Mouse (Mus musculus) kidney, adult 18-20 months (tissue): Measurements from ENCODE around the gene Gm3182.
"Not testable (repeated sequence)": the region's sequence is repeated elsewhere in the genome, so short reads cannot be mapped to it uniquely, and the experiment has no call there.

ENCODE experiments used
- DNase-seq: peaks from one replicate; pipeline ENCODE4 v3.0.0; 2021

Gene Gm3182

DNA sequence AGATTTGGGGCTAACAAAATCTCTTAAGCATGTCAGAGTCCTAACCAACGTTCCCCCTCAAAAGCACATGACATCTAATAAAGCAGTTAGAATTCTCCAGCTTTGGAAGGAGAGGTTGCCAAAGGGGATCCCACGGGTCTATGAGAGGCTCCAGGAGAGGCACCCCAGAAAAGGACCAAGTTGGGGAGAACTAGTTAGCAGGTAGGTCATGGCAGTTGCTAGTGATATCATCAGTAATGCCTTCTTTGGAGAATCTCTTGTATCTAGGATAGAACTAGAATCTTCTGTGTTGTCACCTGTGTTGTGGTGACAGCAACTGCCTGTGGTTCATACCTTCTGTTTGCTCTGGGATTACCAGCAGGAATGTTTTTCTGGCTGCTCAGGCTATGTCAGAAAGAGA is at the start of gene Gm3182:
Gene Gm3182 (plus strand): TSS at position 301 of the 400 bp plus-strand sequence.
- not testable (repeated sequence) for DNase-seq

DNA sequence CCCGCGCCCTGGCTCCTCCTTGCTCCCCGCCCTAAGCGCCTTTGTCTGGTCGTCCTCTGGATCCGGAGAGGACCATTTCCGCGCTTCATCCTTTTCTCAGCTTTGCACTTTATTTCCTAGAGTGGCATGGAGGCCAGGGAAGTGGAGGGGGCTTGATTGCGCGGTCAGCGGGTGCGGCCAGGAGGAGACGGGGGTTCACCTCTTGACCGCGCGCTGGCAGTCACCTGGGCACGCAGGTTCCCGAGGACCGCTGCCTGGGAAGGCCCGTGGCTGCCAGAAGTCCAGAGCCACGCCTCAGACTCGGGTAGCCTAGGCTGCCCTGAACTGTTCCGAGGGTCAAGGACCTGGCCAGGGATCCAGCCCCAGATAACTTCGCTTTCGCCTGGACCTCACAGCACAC is 17.9 kb downstream of the Gm3182 start:
- DNase-seq: not testable (repeated sequence)
